Mouse (Mus musculus) liver, adult 2 months (tissue): ENCODE results near the gene Anks1b. TPM values are rescaled to one million over a fixed set of nuclear protein-coding genes. Genes with fewer than 3 reads are reported as not detected.

Source experiments
- DNase-seq: peaks from one replicate; pipeline ENCODE4 v3.0.0-alpha.2; 2011; ENCODE audit warnings: low read depth, low spot score; ENCODE audit errors: extremely low read depth
- H3K27ac ChIP-seq: fragments of 200-500 bp; replicated peaks from 2 replicates; pipeline ENCODE4 v1.5.1; 2012; ENCODE audit warnings: low read depth, mild to moderate bottlenecking, control low read depth, inconsistent platforms, low read length; ENCODE audit not compliant: insufficient read depth
- H3K27me3 ChIP-seq: fragments of 200-500 bp; 2 replicates; pipeline ENCODE4 v1.6.1; 2012; ENCODE audit warnings: mild to moderate bottlenecking, moderate library complexity, low read length, inconsistent platforms; ENCODE audit not compliant: control insufficient read depth, insufficient read depth
- H3K36me3 ChIP-seq: fragments of 200-500 bp; 2 replicates; pipeline ENCODE4 v1.6.1; 2012; ENCODE audit warnings: low read length, inconsistent platforms; ENCODE audit not compliant: control insufficient read depth, insufficient read depth
- H3K4me1 ChIP-seq: fragments of 200-500 bp; 2 replicates; pipeline ENCODE4 v1.6.1; 2011; ENCODE audit warnings: low read length; ENCODE audit not compliant: control insufficient read depth, insufficient read depth
- H3K4me3 ChIP-seq: fragments of 200-500 bp; 2 replicates; pipeline ENCODE4 v1.5.1; 2011; ENCODE audit warnings: low read depth, mild to moderate bottlenecking, control low read depth, low read length, moderate library complexity; ENCODE audit not compliant: insufficient read depth
- H3K79me2 ChIP-seq: fragments of 200-500 bp; 2 replicates; pipeline ENCODE4 v1.6.1; 2012; ENCODE audit warnings: inconsistent platforms, mild to moderate bottlenecking, low read length, moderate library complexity; ENCODE audit not compliant: control insufficient read depth, insufficient read depth
- H3K9ac ChIP-seq: fragments of 200-500 bp; 2 replicates; pipeline ENCODE4 v1.6.1; 2012; ENCODE audit warnings: low read depth, mild to moderate bottlenecking, control low read depth, inconsistent platforms, low read length
- CTCF ChIP-seq: fragments of 200-500 bp; IDR thresholded peaks from 2 replicates; pipeline ENCODE4 v1.5.1; 2011; ENCODE audit warnings: low read depth, low read length, control low read depth
- POLR2A ChIP-seq: fragments of 200-500 bp; IDR thresholded peaks from 2 replicates; pipeline ENCODE4 v1.6.1; 2011; ENCODE audit warnings: low read length, control low read depth; ENCODE audit not compliant: insufficient read depth; ENCODE audit errors: extremely low read depth
- WGBS: fragments of 180-500 bp; shearing (Covaris S2); methylation state at CpG from one replicate; pipeline ENCODE4 v1.1.7; 2018; 5-methylcytosine and 5-hydroxymethylcytosine counted together
- polyA plus RNA-seq: library from polyadenylated mRNA; depleted of rRNA; stranded (reverse); fragments of >200 nt; gene quantifications from 2 replicates; pipeline ENCODE4 v1.2.3, GENCODE M21; 2012
- total RNA-seq: library from RNA; depleted of rRNA; stranded (reverse); fragments of >200 nt; gene quantifications from 2 replicates; pipeline ENCODE4 v1.2.3, GENCODE M21; 2014

Gene Anks1b
- total and polyA plus RNA-seq, 2 experiments, result under 0.01 TPM; not detected in 1

DNA sequence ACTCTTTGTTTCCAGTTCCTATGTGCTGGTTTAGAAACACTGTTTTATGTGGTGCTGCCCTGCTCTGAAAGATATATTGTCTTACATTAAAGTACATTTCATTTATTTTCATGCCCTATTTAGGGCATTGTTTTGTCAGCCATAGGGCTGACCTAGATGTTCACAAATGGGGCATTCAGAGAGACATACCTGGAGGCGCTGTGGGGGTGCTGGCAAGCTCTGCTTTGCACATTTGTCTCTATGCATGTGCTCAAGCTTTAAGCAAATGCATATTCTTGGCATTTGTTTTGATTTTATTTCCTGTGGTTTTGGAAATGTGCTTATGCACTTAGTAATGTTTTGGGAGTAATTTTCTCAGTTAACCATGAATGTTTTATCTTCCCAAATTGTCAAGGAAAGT, 43.8 kb downstream of the Anks1b start:
- Histone ChIP-seq H3K27ac (no peak overlapping the region), H3K36me3 (no peaks in the 10 kb centered on the region), H3K9ac (no peak overlapping the region), H3K4me3 (no peak overlapping the region), H3K4me1 (no peaks in the 10 kb centered on the region), H3K79me2 (no peaks in the 10 kb centered on the region), H3K27me3 (no peaks in the 10 kb centered on the region)
- 88% methylated on average over 1 of the region's 1 CpGs for WGBS
- TF ChIP-seq POLR2A (no peak), CTCF (no peak)
- no peak for DNase-seq

GRCm38 (mm10) chr10:89921965-89922364, 48.7 kb downstream of the Anks1b start:
- 74% methylated on average over 4 of the region's 4 CpGs for WGBS
- no peak overlapping the region for H3K9ac ChIP-seq
- no peak for DNase-seq
- no peak overlapping the region for H3K4me3 ChIP-seq
- no peak overlapping the region for H3K27ac ChIP-seq
- H3K4me1 ChIP-seq, result no peaks in the 10 kb centered on the region
- TF ChIP-seq CTCF (no peak), POLR2A (no peak)
- no peaks in the 10 kb centered on the region for H3K27me3 ChIP-seq
- H3K79me2 ChIP-seq, result no peaks in the 10 kb centered on the region
- H3K36me3 ChIP-seq, result no peaks in the 10 kb centered on the region

DNA sequence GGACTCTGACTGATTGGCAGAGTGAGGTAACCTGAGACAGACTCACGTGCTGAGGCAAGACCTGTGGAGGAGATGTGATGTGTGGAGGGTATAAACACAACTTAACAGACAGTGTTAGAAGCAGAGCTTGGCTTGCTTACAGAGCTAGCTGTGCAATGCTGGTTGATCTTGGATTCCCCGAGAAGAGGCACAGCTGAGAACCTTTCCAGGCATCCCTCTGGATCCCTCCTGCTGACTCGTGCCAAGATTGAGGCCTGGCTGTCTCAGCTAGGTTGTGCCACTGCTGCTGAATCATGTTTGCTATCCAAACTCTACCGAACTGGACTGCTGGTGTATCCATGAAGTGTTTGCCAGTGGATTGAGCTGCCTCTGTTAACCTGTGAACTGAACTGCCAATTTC, 68.9 kb downstream of the Anks1b start:
- Histone ChIP-seq H3K9ac (no peak overlapping the region), H3K4me1 (no peaks in the 10 kb centered on the region)
- WGBS, result 60% methylated on average over 4 of the region's 4 CpGs

DNA sequence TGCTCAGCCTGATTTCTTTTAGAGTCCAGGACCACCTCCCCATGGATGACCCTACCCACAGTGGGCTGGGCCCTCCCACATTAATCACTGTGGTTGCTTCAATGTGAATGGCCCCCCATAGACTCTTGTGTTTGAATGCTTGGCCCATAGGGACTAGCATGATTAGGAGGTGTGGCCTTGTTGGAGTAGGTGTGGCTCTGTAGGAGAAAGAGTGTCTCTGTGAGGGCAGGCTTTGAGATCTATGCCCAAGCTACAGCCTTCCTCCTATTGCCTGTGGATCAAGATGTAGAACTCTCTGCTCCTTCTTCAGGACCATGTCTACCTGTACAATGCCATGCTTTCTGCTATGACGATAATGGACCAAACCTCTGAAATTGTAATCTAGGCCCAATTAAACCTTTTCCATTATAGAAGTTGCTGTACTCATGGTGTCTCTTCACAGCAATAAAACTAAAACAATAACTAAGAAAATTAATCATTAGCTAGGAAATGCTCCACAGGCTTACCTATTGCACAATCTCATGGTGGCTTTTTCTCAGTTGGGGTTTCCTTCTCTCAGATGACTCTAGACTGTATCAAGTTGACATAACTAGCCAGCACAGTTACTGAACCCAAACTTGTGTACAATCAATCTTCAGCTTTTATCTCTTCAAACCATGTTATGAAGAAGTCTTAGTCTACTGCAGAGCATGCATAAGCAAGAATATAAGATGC, 73.5 kb downstream of the Anks1b start:
- WGBS, result 100% methylated on average over 1 of the region's 1 CpGs
- H3K27ac ChIP-seq, result no peak overlapping the region

More for the DNA sequence above, 68.9 kb downstream of the Anks1b start:
- TF ChIP-seq POLR2A (no peak), CTCF (no peak)
- DNase-seq, result no peak
- H3K79me2 ChIP-seq, result no peaks in the 10 kb centered on the region
- no peaks in the 10 kb centered on the region for H3K36me3 ChIP-seq
- H3K4me3 ChIP-seq, result no peak overlapping the region
- H3K27ac ChIP-seq, result no peak overlapping the region
- no peaks in the 10 kb centered on the region for H3K27me3 ChIP-seq

DNA sequence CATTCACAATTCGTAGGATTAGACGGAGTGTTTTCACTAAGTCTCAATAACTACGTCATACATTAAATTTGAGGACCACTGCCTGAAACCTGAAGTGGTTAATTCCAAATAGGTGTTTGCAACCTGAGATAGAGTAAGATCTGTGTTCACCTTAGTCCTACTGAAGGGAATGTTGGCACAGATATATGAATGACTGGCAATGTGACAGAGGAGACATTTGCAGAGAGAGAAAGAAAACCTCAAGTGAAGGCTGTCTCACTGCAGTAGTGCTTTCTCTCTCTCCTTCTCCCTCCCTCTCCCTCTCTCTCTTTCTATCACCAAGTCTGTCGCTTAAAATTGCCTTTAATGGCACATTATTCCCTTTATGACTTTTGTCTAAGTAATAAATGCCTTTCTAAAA, 101.1 kb downstream of the Anks1b start:
- Histone ChIP-seq H3K36me3 (no peaks in the 10 kb centered on the region), H3K27me3 (no peaks in the 10 kb centered on the region), H3K79me2 (no peaks in the 10 kb centered on the region), H3K9ac (no peak overlapping the region), H3K4me1 (no peaks in the 10 kb centered on the region), H3K27ac (no peak overlapping the region), H3K4me3 (no peak overlapping the region)
- 80% methylated on average over 4 of the region's 4 CpGs for WGBS
- DNase-seq, result no peak
- TF ChIP-seq CTCF, result no peak
- no peak for TF ChIP-seq POLR2A

More for the DNA sequence above, 73.5 kb downstream of the Anks1b start:
- no peaks in the 10 kb centered on the region for H3K27me3 ChIP-seq
- peak; percentile 25 for DNase-seq
- no peak overlapping the region for H3K9ac ChIP-seq
- no peaks in the 10 kb centered on the region for H3K79me2 ChIP-seq
- no peaks in the 10 kb centered on the region for H3K36me3 ChIP-seq
- H3K4me3 ChIP-seq, result no peak overlapping the region
- H3K4me1 ChIP-seq, result no peaks in the 10 kb centered on the region
- TF ChIP-seq POLR2A, result no peak
- TF ChIP-seq CTCF, result no peak

- TF ChIP-seq CTCF (no peak), POLR2A (no peak)
- no peak for DNase-seq
- H3K27ac ChIP-seq, result no peak overlapping the region
- no peak overlapping the region for H3K4me3 ChIP-seq
- no peaks in the 10 kb centered on the region for H3K27me3 ChIP-seq
- no peaks in the 10 kb centered on the region for H3K36me3 ChIP-seq
- 63% methylated on average over 3 of the region's 3 CpGs for WGBS
- H3K9ac ChIP-seq, result no peak overlapping the region
- H3K4me1 ChIP-seq, result no peaks in the 10 kb centered on the region
- H3K79me2 ChIP-seq, result no peaks in the 10 kb centered on the region
Measured at GRCm38 (mm10) chr10:89975431-89975841, 102.1 kb downstream of the Anks1b start.
